Mouse (Mus musculus) olfactory bulb, adult 2 months (tissue): ENCODE data around the gene Igsf23. TPM values are rescaled to one million over a fixed set of nuclear protein-coding genes. Genes with fewer than 3 reads are reported as not detected.

Experiments
- H3K27ac ChIP-seq: fragments of 200-500 bp; 2 replicates; pipeline ENCODE4 v1.5.1; 2012; ENCODE audit warnings: low read depth, low read length; ENCODE audit not compliant: insufficient read depth
- H3K4me1 ChIP-seq: fragments of 200-500 bp; 2 replicates; pipeline ENCODE4 v1.6.1; 2012; ENCODE audit warnings: low read length; ENCODE audit not compliant: control insufficient read depth, insufficient read depth
- H3K4me3 ChIP-seq: fragments of 200-500 bp; 2 replicates; pipeline ENCODE4 v1.5.1; 2012; ENCODE audit warnings: mild to moderate bottlenecking, low read depth, low read length, moderate library complexity; ENCODE audit not compliant: insufficient read depth
- CTCF ChIP-seq: fragments of 200-500 bp; IDR thresholded peaks from 2 replicates; pipeline ENCODE4 v1.5.1; 2012; ENCODE audit warnings: low read depth, mild to moderate bottlenecking, low read length, moderate library complexity; ENCODE audit not compliant: insufficient read depth
- POLR2A ChIP-seq: fragments of 200-500 bp; IDR thresholded peaks from 2 replicates; pipeline ENCODE4 v1.6.1; 2012; ENCODE audit warnings: mild to moderate bottlenecking, low read depth, low read length, moderate library complexity; ENCODE audit not compliant: insufficient read depth
- WGBS: fragments of 180-500 bp; shearing (Covaris S2); methylation state at CpG from one replicate; pipeline ENCODE4 v1.1.7; 2018; 5-methylcytosine and 5-hydroxymethylcytosine counted together
- polyA plus RNA-seq: library from polyadenylated mRNA; stranded (reverse); fragments of >200 nt; gene quantifications from 2 replicates; pipeline ENCODE4 v1.2.4, GENCODE M21; 2012; ENCODE audit warnings: low replicate concordance; ENCODE audit not compliant: missing spikeins, insufficient read depth, insufficient read length

Igsf23 gene
- polyA plus RNA-seq, 1 experiment: not detected

DNA sequence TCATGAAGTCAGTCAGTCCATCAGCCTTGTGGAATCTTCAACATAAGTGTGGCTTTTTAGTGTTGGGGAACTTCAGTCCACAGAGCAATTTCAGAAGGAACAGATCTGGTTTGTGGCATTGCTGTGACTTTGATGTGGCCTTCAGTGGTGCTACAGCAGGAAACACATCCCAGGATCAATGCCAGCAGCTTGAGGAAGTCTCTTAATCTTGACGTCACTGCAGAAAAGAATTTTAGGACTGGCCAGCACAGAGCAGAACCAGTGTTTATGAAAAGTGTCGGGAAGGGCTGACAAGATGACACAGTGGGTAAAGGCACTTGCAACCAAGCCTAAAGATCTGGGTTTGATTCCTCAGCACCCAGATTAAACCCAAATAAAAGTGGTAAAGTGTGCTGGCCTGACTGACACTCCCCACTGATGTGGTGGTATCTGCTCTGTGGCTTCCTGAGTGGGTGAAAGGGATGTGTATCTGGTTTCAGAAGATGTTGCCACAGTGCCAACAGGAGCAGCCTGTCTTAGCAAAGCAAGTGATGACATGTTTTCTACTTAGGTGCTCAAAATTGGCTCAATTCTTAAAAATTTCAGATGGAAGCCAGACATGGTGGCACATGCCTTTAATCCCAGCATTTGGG lies 23.6 kb downstream of the Igsf23 start:
- TF ChIP-seq POLR2A (no peak), CTCF (no peak)
- no peak overlapping the region for H3K27ac ChIP-seq
- no peaks in the 10 kb centered on the region for H3K4me1 ChIP-seq
- H3K4me3 ChIP-seq: no peak overlapping the region
- WGBS: 75% methylated on average over 2 of the region's 2 CpGs

DNA sequence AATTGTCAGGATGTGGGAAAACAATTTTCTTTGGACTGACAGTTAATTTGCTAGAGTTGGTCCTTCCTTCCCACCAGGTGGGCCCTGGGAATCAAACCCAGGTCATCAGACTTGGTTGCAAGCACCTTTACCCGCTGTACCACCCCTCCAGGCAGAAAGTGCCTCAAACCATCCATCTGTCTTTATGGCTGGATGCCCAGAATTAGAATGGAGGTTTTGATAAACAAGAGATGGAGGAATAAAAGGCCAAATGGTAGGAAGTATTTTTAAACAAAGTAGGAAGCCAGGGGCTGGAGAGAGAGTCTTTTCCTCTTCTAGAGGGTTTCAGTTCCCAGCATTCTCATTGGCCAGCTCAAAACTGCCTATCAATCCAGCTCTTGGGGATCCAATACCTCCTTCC lies 25.2 kb downstream of the Igsf23 start:
- no peak overlapping the region for H3K27ac ChIP-seq
- H3K4me3 ChIP-seq: no peak overlapping the region
- TF ChIP-seq POLR2A (no peak), CTCF (no peak)
- H3K4me1 ChIP-seq: peaks cover 4% of the 10 kb centered on the region; the same call in 1 of the 2 replicates
- 67% methylated on average over 1 of the region's 1 CpGs for WGBS

DNA sequence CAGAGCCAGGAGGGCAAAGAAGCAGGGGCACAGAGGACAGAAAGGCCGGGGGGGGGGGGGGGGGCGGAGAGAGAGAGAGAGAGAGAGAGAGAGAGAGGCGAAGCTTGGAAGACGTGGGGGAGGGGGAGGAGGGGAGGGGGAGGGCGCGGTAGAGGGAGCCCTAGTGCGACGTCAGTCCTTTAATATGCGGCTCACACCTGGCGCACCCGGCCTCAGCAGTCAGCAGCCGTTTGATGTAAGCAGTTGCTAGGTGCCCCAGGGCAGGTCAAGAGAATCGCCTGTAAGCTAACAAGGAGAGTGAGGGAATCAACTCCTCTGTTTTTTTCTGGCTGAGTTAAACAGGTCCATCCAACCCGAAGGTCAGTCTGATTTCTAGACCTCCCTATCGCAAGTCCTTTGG lies 26.8 kb downstream of the Igsf23 start:
- Histone ChIP-seq H3K4me1 (peaks cover 6% of the 10 kb centered on the region; the same call in 1 of the 2 replicates), H3K27ac (no peak overlapping the region), H3K4me3 (no peak overlapping the region)
- 21% methylated on average over 10 of the region's 15 CpGs for WGBS
- no peak for TF ChIP-seq CTCF
- TF ChIP-seq POLR2A: no peak

DNA sequence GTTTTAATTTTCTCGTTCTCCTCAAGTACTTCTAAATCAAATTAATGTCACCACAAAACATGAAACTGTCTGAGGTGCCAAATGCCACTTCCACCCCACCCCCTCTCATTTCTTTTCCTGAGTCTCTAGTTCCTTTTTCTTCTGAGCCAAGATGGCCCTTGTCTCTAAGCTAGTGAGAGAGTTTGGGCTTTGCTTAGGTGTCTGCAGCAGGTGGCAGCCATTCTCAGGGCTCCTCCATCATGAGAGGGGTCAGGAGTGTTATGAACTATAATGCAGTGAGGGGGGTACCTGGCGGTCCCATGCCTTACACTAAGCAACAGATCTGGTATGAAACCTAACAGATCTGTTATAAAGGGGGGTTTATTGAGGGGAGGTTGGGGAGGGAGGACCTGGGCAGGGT lies 27.2 kb downstream of the Igsf23 start:
- Histone ChIP-seq H3K27ac (no peak overlapping the region), H3K4me3 (no peak overlapping the region), H3K4me1 (peaks cover 9% of the 10 kb centered on the region; the same call in 1 of the 2 replicates)
- TF ChIP-seq CTCF: no peak
- TF ChIP-seq POLR2A: no peak
- WGBS: 57% methylated on average over 2 of the region's 2 CpGs

DNA sequence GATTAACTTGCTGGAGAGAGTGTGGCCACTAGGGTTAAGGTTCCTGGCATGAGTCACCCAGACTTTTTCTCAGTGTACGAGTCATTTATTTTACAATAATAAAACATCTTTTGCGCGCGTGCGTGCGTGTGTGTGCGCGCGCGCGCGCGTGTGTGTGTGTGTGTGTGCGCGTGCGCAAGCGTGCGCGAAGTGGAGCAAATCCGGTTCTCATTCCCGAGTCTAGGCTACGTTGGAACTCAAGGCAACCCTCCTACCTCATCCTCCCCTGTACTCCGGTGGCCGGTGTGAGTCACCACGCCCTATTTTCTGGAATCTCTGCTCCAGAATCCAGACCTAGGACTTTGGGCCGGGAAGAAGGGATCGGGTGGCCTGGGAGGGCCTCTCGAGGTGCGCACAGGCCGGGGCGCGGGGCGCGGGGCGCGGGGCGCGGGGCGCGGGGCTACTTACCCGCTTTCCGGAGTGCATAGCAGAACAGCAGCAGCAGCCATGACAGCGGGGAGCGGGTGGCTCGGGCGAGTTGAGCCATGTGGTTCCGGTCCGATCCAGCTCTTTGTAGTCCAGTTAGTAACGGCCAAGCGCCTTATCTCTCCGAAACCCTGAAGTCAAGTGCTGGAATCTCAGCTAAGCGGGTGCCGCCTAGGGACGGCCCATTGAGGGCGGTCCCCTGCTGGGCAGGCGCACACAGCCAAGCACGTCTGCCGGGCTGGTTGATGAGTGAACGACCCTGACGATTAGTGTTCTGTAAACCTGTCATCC lies 29.9 kb downstream of the Igsf23 start, which contains the start of gene Pvr:
Gene Pvr (minus strand): TSS at position 655 of the 756 bp plus-strand sequence.
- TF ChIP-seq POLR2A (no peak), CTCF (no peak)

DNA sequence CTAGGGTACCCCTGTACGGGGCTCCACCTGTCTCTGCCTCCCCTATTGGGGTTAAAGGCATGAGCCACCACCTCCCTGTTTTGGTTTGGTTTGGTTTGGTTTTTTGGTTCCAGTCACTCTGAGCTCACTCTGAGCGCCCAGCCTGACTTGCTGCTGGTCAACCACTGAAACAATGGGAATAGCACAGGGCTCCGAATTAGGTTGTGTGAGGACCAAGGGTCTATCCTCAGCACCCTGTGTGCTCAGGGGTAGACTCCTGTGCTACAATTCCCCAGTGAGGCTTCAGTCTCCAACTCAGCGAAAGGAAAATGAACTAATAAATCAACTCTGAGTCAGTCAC lies 30.4 kb downstream of the Igsf23 start:
- Histone ChIP-seq H3K4me1 (peaks cover 11% of the 10 kb centered on the region; the same call in 1 of the 2 replicates), H3K4me3 (peak overlapping the region; percentile 67), H3K27ac (no peak overlapping the region)
- TF ChIP-seq CTCF (no peak), POLR2A (no peak)
- 36% methylated on average over 4 of the region's 4 CpGs for WGBS

More for the DNA sequence above, 29.9 kb downstream of the Igsf23 start, which contains the start of gene Pvr:
- Histone ChIP-seq H3K4me1 (peaks cover 11% of the 10 kb centered on the region; the same call in 1 of the 2 replicates), H3K4me3 (peak within 1 kb of the TSS; percentile 67), H3K27ac (0 out of 2 replicates have a peak within 1 kb of the TSS, but pooled peaks have one; percentile 10)
- WGBS: under 1% methylated on average over 60 of the region's 60 CpGs

DNA sequence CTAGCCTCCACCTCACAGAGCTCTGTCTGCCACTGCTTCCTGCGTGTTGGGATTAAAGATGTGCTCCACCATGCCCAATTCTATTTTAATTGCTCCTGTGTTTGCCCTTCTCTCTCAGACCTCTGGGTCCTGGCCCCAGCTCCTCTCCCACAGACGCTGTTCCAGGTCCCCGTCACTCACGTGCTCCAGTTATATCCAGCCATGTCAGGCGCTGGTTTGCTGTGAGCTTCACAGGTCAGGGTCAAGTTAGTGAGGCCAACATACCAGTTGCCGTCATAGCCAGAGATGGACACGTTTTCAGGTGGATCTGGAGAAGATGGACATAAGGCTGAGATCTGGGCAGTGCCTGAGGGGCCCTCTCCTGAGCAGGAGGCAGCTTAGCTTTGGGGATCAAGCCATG lies 36.0 kb downstream of the Igsf23 start:
- Histone ChIP-seq H3K4me1 (peaks cover 5% of the 10 kb centered on the region; the same call in 1 of the 2 replicates), H3K27ac (no peak overlapping the region), H3K4me3 (no peak overlapping the region)
- WGBS: 92% methylated on average over 7 of the region's 7 CpGs
- no peak for TF ChIP-seq POLR2A
- no peak for TF ChIP-seq CTCF

DNA sequence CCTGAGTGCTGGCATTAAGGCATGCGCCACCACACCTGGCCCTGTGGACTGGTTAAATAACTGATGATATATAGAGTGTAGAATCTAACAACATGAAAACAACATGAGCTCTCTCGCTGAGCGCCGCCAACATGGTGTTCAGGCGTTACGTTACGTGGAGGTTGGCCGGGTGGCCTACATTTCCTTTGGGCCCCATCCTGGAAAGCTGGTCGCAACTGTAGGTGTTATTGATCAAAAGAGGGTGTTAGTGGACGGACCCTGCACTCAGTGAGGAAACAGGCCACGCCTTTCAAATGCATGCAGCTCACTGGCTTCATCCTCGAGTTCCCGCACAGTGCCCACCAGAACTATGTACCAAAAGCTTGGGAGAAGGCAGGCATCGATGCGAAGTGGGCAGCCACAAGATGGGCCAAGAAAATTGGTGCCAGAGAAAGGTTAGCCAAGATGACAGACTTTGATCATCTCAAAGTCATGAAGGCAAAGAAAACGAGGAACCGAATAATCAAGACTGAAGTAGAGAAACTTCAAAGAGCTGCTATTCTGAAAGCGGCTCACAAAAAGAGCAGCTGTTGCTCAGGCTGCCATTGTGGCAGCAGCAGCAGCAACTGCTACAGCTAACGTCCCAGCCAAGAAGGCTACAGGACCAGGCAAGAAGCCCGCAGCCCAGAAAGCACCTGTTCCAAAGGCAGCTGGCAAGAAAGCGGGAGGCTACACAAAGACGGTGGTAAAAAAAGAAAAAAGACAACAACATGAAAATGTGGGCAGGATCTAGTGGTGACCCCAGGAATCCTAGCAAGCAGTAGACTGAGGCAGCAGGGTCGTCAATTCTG lies 38.6 kb downstream of the Igsf23 start:
- Histone ChIP-seq H3K4me1 (no peaks in the 10 kb centered on the region), H3K4me3 (no peak overlapping the region), H3K27ac (no peak overlapping the region)
- TF ChIP-seq CTCF (no peak), POLR2A (no peak)
- 73% methylated on average over 23 of the region's 23 CpGs for WGBS
